Mouse (Mus musculus) olfactory bulb, adult 2 months (tissue): Measurements from ENCODE around the gene Jph3. TPM values are rescaled to one million over a fixed set of nuclear protein-coding genes. Genes with fewer than 3 reads are reported as not detected.

Experiments
- H3K27ac ChIP-seq: fragments of 200-500 bp; 2 replicates; pipeline ENCODE4 v1.5.1; 2012; ENCODE audit warnings: low read depth, low read length; ENCODE audit not compliant: insufficient read depth
- H3K4me1 ChIP-seq: fragments of 200-500 bp; 2 replicates; pipeline ENCODE4 v1.6.1; 2012; ENCODE audit warnings: low read length; ENCODE audit not compliant: control insufficient read depth, insufficient read depth
- H3K4me3 ChIP-seq: fragments of 200-500 bp; 2 replicates; pipeline ENCODE4 v1.5.1; 2012; ENCODE audit warnings: mild to moderate bottlenecking, low read depth, low read length, moderate library complexity; ENCODE audit not compliant: insufficient read depth
- CTCF ChIP-seq: fragments of 200-500 bp; IDR thresholded peaks from 2 replicates; pipeline ENCODE4 v1.5.1; 2012; ENCODE audit warnings: low read depth, mild to moderate bottlenecking, low read length, moderate library complexity; ENCODE audit not compliant: insufficient read depth
- POLR2A ChIP-seq: fragments of 200-500 bp; IDR thresholded peaks from 2 replicates; pipeline ENCODE4 v1.6.1; 2012; ENCODE audit warnings: mild to moderate bottlenecking, low read depth, low read length, moderate library complexity; ENCODE audit not compliant: insufficient read depth
- WGBS: fragments of 180-500 bp; shearing (Covaris S2); methylation state at CpG from one replicate; pipeline ENCODE4 v1.1.7; 2018; 5-methylcytosine and 5-hydroxymethylcytosine counted together
- polyA plus RNA-seq: library from polyadenylated mRNA; stranded (reverse); fragments of >200 nt; gene quantifications from 2 replicates; pipeline ENCODE4 v1.2.4, GENCODE M21; 2012; ENCODE audit warnings: low replicate concordance; ENCODE audit not compliant: missing spikeins, insufficient read depth, insufficient read length

Gene Jph3
- polyA plus RNA-seq = 104 TPM in 1 of 2 replicates, not detected in the other

DNA sequence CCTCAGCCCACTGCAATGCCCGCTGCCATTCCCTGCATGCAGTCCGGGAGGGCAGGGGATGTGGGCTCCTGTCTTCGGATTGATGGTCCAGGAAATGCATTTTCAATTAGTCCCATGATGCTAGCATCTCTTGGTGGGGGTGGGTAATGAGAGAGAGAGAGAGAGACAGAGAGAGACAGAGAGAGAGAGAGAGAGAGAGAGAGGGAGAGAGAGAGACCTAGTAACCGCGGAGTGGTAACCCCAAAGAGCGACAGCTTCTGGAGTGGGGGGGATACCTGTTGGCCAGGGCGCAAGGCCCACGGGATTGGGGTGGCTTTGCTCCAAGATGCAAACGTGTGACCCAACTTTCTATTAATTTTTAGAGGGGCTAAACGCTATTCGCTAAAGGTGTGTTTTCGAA, at the start of gene Jph3:
Gene Jph3 (plus strand): TSS at position 301 of the 400 bp plus-strand sequence.
- Histone ChIP-seq H3K27ac (peak within 1 kb of the TSS; percentile 93), H3K4me1 (peaks cover 26% of the 10 kb centered on the region), H3K4me3 (peak within 1 kb of the TSS; percentile 97)
- WGBS = 11% methylated on average over 12 of the region's 12 CpGs
- no peak for TF ChIP-seq POLR2A
- TF ChIP-seq CTCF = no peak

DNA sequence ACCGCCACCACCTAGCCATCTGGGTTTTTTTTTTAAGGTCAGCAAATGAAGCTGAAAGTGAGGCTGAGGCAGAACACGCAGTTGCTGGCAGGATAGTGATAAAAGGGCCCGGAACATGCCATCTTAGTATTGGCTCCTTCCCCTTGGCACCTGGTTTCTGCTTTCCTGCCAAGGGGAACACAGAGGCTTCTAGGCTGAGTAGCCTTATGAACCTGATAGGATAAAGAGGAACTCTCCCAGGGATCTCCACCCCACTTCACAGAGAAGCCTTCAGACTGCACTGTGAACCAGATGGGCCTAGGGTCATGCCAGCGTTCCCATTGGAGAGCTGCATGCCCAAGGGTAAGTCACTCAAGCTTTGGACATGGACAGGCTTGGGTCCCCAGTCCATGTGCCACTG, 48.5 kb upstream of the Jph3 start:
- H3K4me3 ChIP-seq = no peak overlapping the region
- TF ChIP-seq CTCF (no peak), POLR2A (no peak)
- 88% methylated on average over 4 of the region's 4 CpGs for WGBS
- peaks cover 30% of the 10 kb centered on the region for H3K4me1 ChIP-seq
- no peak overlapping the region for H3K27ac ChIP-seq

DNA sequence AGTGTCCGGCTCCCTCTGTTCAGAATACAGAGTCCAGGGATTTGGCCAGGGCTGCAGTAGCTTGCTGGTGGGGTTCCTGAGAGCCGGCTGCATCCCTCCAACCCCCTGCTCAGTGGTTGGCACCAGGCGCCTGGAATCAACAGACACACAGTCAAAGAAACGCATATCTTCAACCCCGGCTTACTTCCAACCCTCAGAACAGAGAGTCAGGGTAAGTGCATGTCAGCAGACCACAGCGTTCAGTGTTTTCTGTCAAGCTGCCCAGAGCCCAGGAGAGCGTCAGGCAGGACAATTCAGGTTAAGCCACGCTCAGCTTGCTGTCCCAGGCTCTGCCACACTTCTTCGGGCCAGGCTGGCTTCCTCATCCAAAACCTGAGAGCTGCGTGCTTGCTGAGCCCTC, 48.0 kb upstream of the Jph3 start:
- WGBS = 62% methylated on average over 10 of the region's 10 CpGs
- TF ChIP-seq CTCF (no peak), POLR2A (no peak)
- no peak overlapping the region for H3K27ac ChIP-seq
- peaks cover 29% of the 10 kb centered on the region for H3K4me1 ChIP-seq
- H3K4me3 ChIP-seq = no peak overlapping the region

DNA sequence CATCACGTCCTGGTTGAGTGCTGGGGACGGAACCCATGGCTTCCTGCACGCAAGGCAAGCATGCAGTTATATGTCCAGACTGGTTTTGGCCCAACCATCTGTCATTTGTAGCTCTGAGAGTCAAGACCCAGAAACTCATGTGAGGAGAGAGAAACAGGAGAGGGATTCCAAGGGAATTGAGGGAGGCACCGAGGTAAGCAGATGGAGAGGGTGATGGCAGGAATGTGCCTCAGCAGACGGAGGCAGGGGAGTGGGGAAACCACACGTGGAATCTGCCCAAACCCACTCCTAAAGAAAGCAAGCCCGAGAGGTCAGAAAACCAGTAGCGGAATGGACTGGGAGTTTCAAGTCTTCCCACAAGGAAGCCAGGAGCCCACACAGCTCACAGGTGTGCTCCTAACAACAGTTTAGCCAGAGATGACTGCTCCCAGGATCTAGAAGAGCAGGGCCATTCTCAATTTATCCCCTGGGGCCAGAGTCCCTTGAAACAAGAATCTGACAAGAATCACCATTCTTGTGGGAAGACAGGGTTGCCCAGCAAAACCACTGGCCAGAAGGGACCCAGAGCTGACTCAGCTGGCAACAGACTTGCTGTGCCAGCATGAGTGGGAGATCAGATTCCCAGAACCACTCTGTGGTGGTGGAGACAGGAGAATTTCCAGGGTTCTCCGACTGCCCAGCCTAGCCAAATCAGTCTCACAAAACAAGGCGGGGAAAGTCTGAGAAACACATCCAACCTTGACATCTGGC, 46.2 kb upstream of the Jph3 start:
- 78% methylated on average over 10 of the region's 10 CpGs for WGBS
- peaks cover 44% of the 10 kb centered on the region for H3K4me1 ChIP-seq
- H3K4me3 ChIP-seq = no peak overlapping the region
- H3K27ac ChIP-seq = no peak overlapping the region
- TF ChIP-seq CTCF (no peak), POLR2A (no peak)

DNA sequence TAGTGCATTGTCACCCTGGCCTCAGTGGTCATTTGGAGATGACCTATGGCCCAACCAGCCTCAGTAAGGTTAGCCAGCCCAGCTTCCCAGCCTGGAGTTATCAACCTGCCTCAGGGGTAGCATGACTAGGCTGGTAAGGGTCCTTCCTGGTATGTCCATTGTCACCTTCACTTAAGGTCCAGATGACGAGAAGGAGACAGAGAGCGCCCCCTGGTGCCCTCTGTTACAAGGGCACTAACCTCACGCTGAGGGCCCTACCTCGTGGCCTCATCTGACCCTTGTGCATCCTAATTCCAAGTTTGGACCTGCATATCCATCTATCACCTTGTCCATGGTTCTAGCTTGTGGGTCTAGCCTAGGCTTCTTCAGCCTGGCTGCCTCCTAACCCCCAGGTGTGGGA, 44.0 kb upstream of the Jph3 start:
- TF ChIP-seq CTCF = peak; percentile 75
- TF ChIP-seq POLR2A = no peak
- H3K27ac ChIP-seq = no peak overlapping the region
- peaks cover 55% of the 10 kb centered on the region for H3K4me1 ChIP-seq
- no peak overlapping the region for H3K4me3 ChIP-seq
- 22% methylated on average over 4 of the region's 4 CpGs for WGBS

DNA sequence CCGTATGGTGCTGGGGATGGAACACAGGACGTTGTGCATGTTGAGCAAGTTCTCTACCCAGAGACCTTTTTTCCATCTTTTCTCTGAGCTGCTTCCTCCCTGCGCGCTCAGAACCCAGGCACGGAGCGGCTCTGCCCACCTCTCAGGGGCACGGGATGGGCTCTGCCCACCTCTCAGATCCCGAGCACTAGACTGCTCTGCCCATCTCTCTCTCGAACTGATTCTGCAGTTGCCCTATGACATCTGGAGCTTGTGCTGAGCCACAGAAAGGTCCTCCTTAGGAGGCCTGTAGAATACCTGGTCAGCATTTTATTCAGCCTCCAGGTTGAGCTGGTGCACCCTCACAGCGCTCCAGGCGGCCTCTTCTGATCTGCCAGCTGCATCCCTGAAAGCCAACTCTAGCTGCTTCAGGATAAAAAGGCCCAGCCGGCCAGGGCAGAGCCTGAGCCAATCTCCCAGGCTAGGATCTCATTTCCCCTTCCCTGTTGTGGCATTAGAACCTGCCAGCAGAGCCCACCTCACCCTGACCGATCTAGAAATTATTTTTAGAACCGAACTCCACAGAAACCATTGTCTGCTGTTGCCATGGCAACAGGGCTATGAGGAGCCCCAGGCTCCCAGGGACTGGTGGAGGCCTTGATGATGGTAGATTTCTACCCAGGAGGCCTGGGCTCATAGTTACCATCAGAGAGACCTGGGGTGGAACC, 41.8 kb upstream of the Jph3 start:
- peak overlapping the region; percentile 93 for H3K27ac ChIP-seq
- TF ChIP-seq CTCF = no peak
- no peak for TF ChIP-seq POLR2A
- WGBS = 18% methylated on average over 14 of the region's 14 CpGs
- H3K4me1 ChIP-seq = peaks cover 51% of the 10 kb centered on the region
- H3K4me3 ChIP-seq = no peak overlapping the region

DNA sequence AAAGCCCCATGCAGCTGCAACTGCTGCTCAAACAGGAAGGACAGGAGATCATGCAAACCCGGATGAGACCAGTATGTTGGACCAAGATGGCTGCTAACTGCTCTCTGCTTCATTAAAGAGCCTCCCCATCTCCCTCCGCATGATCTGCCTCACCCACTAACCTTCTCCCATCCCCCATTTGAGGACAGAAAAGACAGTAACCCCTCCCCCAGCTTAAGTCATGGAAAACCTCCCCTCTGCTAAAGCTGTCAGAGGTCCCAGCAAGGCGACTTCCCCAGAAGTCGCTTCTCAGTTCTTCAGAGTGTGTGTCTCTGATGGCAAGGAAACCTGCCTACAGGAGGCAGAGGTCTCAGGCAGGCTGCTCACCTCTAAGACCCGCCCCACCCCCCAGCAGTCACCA, 40.9 kb upstream of the Jph3 start:
- no peak for TF ChIP-seq CTCF
- TF ChIP-seq POLR2A = no peak
- H3K27ac ChIP-seq = peak overlapping the region; percentile 93
- H3K4me1 ChIP-seq = peaks cover 44% of the 10 kb centered on the region
- no peak overlapping the region for H3K4me3 ChIP-seq
- WGBS = 32% methylated on average over 5 of the region's 5 CpGs

DNA sequence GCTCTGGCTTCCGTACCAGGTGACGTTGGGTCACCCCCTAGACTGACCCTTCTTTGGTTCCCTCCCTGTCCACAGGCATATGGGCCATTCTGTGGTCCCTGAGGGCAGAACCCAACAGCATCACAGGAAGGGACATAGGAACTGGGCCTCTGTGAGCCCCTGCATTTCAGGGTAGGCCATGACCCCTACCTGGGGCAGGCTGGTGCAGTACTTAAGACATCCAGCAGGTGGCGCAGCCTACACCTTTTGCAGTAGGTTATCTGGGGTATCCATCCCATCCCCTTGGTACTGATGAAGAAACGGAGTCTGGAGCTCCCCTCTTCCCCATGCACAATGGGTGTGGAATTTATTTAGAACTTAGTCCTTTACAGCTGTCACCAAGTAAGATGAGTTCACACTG, 35.0 kb upstream of the Jph3 start:
- TF ChIP-seq POLR2A (no peak), CTCF (peak; percentile 77)
- Histone ChIP-seq H3K4me3 (no peak overlapping the region), H3K27ac (no peak overlapping the region), H3K4me1 (peaks cover 37% of the 10 kb centered on the region)
- 54% methylated on average over 4 of the region's 4 CpGs for WGBS

DNA sequence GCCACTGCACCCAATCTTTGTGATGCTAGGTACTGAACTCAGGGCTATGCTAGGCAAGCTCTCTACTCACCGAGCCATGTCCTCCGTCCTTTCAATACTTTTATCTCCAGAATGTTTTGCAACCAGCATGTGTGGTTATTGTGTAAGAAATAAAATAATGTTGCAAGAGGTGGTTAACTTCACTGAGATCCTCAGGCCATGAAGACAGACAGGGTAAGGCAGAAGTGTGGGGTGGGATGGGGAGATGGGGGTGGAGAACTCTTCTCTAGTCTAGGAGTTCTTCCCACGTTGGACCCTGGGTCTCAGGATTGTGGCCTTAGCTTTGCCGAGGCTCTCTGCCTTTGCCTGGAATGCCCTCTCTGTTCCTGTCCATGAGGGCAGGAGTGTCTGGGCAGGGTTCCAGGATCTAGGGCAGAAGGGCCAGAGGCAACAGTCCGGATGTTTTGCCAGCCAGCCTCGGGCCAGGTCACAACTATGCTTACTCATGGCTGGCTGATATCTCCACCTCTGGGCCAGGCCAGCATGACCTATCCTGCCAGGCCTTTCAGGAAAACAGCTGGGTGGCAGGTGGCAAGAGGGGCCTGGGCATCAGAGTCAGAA, 33.7 kb upstream of the Jph3 start:
- no peak overlapping the region for H3K4me3 ChIP-seq
- 65% methylated on average over 6 of the region's 6 CpGs for WGBS

More for the DNA sequence above, 33.7 kb upstream of the Jph3 start:
- H3K27ac ChIP-seq = no peak overlapping the region; the same call in 1 of the 2 replicates
- peaks cover 35% of the 10 kb centered on the region for H3K4me1 ChIP-seq
- TF ChIP-seq POLR2A (no peak), CTCF (no peak)
